Mouse (Mus musculus) heart, adult 2 months (tissue): ENCODE measurements around the gene 6430571L13Rik. TPM values are rescaled to one million over a fixed set of nuclear protein-coding genes. Genes with fewer than 3 reads are reported as not detected.

ENCODE experiments used
- DNase-seq, 2 experiments: peaks; one replicate each; pipeline ENCODE4 v3.0.0; 2021
- H3K27ac ChIP-seq: fragments of 200-600 bp; 2 replicates; pipeline ENCODE4 v1.8.1; 2022
- H3K27me3 ChIP-seq: fragments of 200-500 bp; 2 replicates; pipeline ENCODE4 v1.6.1; 2012; ENCODE audit warnings: mild to moderate bottlenecking, low read length, inconsistent platforms, mixed read lengths; ENCODE audit not compliant: control insufficient read depth, insufficient read depth
- H3K36me3 ChIP-seq: fragments of 200-500 bp; 2 replicates; pipeline ENCODE4 v1.6.1; 2012; ENCODE audit warnings: low read length, inconsistent platforms; ENCODE audit not compliant: control insufficient read depth, insufficient read depth
- H3K4me1 ChIP-seq: fragments of 200-500 bp; 2 replicates; pipeline ENCODE4 v1.6.1; 2011; ENCODE audit warnings: low read length; ENCODE audit not compliant: control insufficient read depth, insufficient read depth
- H3K4me3 ChIP-seq: fragments of 200-600 bp; 2 replicates; pipeline ENCODE4 v1.8.1; 2022
- H3K79me2 ChIP-seq: fragments of 200-500 bp; replicated peaks from 2 replicates; pipeline ENCODE4 v1.6.1; 2012; ENCODE audit warnings: mild to moderate bottlenecking, inconsistent platforms, low read length, moderate library complexity, mixed read lengths; ENCODE audit not compliant: control insufficient read depth, insufficient read depth
- H3K9ac ChIP-seq: fragments of 200-500 bp; 2 replicates; pipeline ENCODE4 v1.6.1; 2012; ENCODE audit warnings: low read depth, mild to moderate bottlenecking, control low read depth, inconsistent platforms, low read length, mixed read lengths
- CTCF ChIP-seq: fragments of 200-600 bp; IDR thresholded peaks from 2 replicates; pipeline ENCODE4 v1.8.1; 2022; ENCODE audit warnings: antibody characterized with exemption, mild to moderate bottlenecking, moderate library complexity
- EP300 ChIP-seq: fragments of 200-500 bp; IDR thresholded peaks from 2 replicates; pipeline ENCODE4 v1.6.1; 2011; ENCODE audit warnings: low read depth, low read length, control low read depth; ENCODE audit not compliant: insufficient read depth
- POLR2A ChIP-seq: fragments of 200-500 bp; IDR thresholded peaks from 2 replicates; pipeline ENCODE4 v1.6.1; 2011; ENCODE audit warnings: mild to moderate bottlenecking, low read depth, low read length, control low read depth; ENCODE audit not compliant: insufficient read depth
- WGBS: fragments of 180-500 bp; shearing (Covaris S2); methylation state at CpG from one replicate; pipeline ENCODE4 v1.1.7; 2018; 5-methylcytosine and 5-hydroxymethylcytosine counted together
- intact Hi-C: fragments of 180-260 bp; cut with DNase I; formaldehyde crosslinking; loops from one replicate; pipeline ENCODE4 v1.15.1; 2025
- polyA plus RNA-seq: library from polyadenylated mRNA; depleted of rRNA; stranded (reverse); fragments of >200 nt; gene quantifications from 2 replicates; pipeline ENCODE4 v1.2.3, GENCODE M21; 2012
- total RNA-seq, 2 experiments: library from RNA; stranded (reverse); gene quantifications; 2 replicates each; pipeline ENCODE4 v1.2.3; 2021

The 6430571L13Rik gene
- total and polyA plus RNA-seq, 3 experiments, result 4.1 to 6.5 (median 5.2) TPM

GRCm38 (mm10) chr9:107322461-107323050 lies 17.8 kb upstream of the 6430571L13Rik start:
- Histone ChIP-seq H3K79me2 (no peaks in the 10 kb centered on the region), H3K36me3 (peaks cover 2% of the 10 kb centered on the region), H3K4me3 (no peak overlapping the region), H3K27ac (peak overlapping the region; percentile 73), H3K4me1 (peaks cover 17% of the 10 kb centered on the region), H3K27me3 (no peaks in the 10 kb centered on the region), H3K9ac (no peak overlapping the region)
- intact Hi-C loops, result loop anchor here (2.0 kb wide), 1 partner anchor 14 kb away; no protein-coding TSS in a partner anchor
- TF ChIP-seq CTCF (no peak), EP300 (no peak), POLR2A (no peak)
- DNase-seq, result no peak
- 71% methylated on average over 8 of the region's 8 CpGs for WGBS

DNA sequence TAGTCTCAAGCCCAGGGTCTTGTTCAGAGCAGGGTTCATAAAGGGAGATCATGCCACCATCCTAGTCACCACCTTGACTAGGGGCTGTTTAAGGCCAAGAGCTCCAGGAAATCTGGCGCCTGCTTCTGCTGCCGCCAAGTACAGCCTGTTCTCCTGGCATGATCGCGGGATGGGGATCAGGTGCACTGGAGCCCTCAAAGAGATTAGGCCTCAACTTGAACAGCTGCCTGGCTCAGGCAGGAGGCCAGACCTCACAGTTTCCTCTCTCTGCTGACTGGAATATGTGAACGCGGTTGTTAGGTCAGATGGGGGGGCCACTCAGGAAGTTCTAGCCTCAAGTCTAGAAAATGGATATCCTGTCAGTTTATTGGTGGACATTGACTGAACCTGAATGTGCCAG lies 16.8 kb upstream of the 6430571L13Rik start:
- DNase-seq, result peak; percentile 82 to 90
- no peaks in the 10 kb centered on the region for H3K79me2 ChIP-seq
- H3K4me1 ChIP-seq, result peaks cover 17% of the 10 kb centered on the region
- TF ChIP-seq CTCF (no peak), POLR2A (peak; percentile 43; the same call in 1 of the 2 replicates), EP300 (peak; percentile 100)
- intact Hi-C loops, result loop anchor here (2.0 kb wide), 1 partner anchor 15 kb away; no protein-coding TSS in a partner anchor
- peak overlapping the region; percentile 73 for H3K27ac ChIP-seq
- H3K27me3 ChIP-seq, result no peaks in the 10 kb centered on the region
- WGBS, result 6% methylated on average over 6 of the region's 6 CpGs
- peaks cover 2% of the 10 kb centered on the region for H3K36me3 ChIP-seq
- no peak overlapping the region; the same call in 1 of the 2 replicates for H3K9ac ChIP-seq
- H3K4me3 ChIP-seq, result no peak overlapping the region

- Histone ChIP-seq H3K4me3 (no peak overlapping the region), H3K4me1 (peaks cover 17% of the 10 kb centered on the region), H3K79me2 (no peaks in the 10 kb centered on the region), H3K27ac (peak overlapping the region; percentile 73), H3K27me3 (no peaks in the 10 kb centered on the region), H3K9ac (no peak overlapping the region), H3K36me3 (peaks cover 2% of the 10 kb centered on the region)
- TF ChIP-seq EP300 (peak; percentile 58; the same call in 1 of the 2 replicates), CTCF (no peak)
- intact Hi-C loops, result loop anchor here (2.0 kb wide), 1 partner anchor 26 kb away; no protein-coding TSS in a partner anchor
- DNase-seq, result peak in 1 of 2 experiments; percentile 55
- 36% methylated on average over 4 of the region's 4 CpGs for WGBS
These were observed 15.4 kb upstream of the 6430571L13Rik start for GRCm38 (mm10) chr9:107324799-107325561.

DNA sequence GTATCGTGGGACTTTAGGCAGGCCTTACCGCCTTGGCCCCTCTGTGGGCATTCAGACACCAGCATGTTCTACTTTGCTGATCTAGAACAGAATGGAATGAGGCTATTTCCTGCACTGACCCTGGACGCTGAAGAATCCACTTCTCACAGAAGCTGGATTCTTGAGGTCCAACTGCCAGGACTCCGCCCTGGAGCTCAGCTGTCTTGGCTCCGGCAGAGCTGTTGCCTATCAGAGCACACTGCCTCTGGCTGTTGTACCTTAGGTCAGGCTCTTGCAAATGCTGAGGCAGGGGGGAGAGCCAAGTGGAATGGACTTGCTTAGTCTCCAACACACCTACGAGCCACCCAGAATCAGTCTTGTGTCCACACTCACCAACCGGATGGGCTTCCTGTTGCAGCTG lies 14.5 kb upstream of the 6430571L13Rik start:
- peak; percentile 63 to 78 for DNase-seq
- Histone ChIP-seq H3K27ac (peak overlapping the region; percentile 73), H3K27me3 (no peaks in the 10 kb centered on the region), H3K79me2 (no peaks in the 10 kb centered on the region), H3K36me3 (peaks cover 2% of the 10 kb centered on the region), H3K4me3 (no peak overlapping the region), H3K4me1 (peaks cover 17% of the 10 kb centered on the region), H3K9ac (no peak overlapping the region)
- 35% methylated on average over 7 of the region's 7 CpGs for WGBS
- intact Hi-C loops, result loop anchor here (2.0 kb wide), 1 partner anchor 27 kb away; no protein-coding TSS in a partner anchor
- TF ChIP-seq CTCF, result no peak
- 0 out of 2 replicates have a peak, but pooled peaks have one; percentile 39 for TF ChIP-seq EP300
- TF ChIP-seq POLR2A, result no peak

- intact Hi-C loops, result no loop called here
- Histone ChIP-seq H3K27me3 (no peaks in the 10 kb centered on the region), H3K36me3 (peaks cover 2% of the 10 kb centered on the region), H3K79me2 (no peaks in the 10 kb centered on the region), H3K9ac (no peak overlapping the region), H3K4me3 (no peak overlapping the region), H3K27ac (no peak overlapping the region), H3K4me1 (peaks cover 13% of the 10 kb centered on the region)
- no peak for DNase-seq
- no peak for TF ChIP-seq POLR2A
- 69% methylated on average over 16 of the region's 16 CpGs for WGBS
These were observed 12.4 kb upstream of the 6430571L13Rik start for GRCm38 (mm10) chr9:107327879-107328620.
